Mouse (Mus musculus): ENCODE measurements around the gene Chst15. TPM values are rescaled to one million over a fixed set of nuclear protein-coding genes. Genes with fewer than 3 reads are reported as not detected.

Gene Chst15
- total RNA-seq, 2 experiments from 2014 or later = 34.1 to 43.9 TPM

GRCm38 (mm10) chr7:132233732-132234131 lies 83.3 kb downstream of the Chst15 start:
- no peak for DNase-seq (ENCODE audit: low spot score in 2 of 2)

- DNase-seq (ENCODE audit: low spot score in 2 of 2) = peak; percentile 24 to 47
These were observed 84.1 kb downstream of the Chst15 start for GRCm38 (mm10) chr7:132232937-132233336.

GRCm38 (mm10) chr7:132231476-132231875 lies 85.6 kb downstream of the Chst15 start:
- DNase-seq (ENCODE audit: low spot score in 2 of 2) = no peak

- no peak for DNase-seq (ENCODE audit: low spot score in 2 of 2)
These were observed 86.1 kb downstream of the Chst15 start for GRCm38 (mm10) chr7:132230961-132231360.

- no peak for DNase-seq (ENCODE audit: low spot score in 2 of 2)
These were observed 89.9 kb downstream of the Chst15 start for GRCm38 (mm10) chr7:132227075-132227640.

- peak; percentile 76 to 86 for DNase-seq (ENCODE audit: low spot score in 2 of 2)
These were observed 90.5 kb downstream of the Chst15 start for GRCm38 (mm10) chr7:132226379-132227074.

- no peak for DNase-seq (ENCODE audit: low spot score in 2 of 2)
These were observed 93.4 kb downstream of the Chst15 start for GRCm38 (mm10) chr7:132223452-132224141.

- DNase-seq (ENCODE audit: low spot score in 2 of 2) = no peak
These were observed 103.0 kb downstream of the Chst15 start for GRCm38 (mm10) chr7:132214031-132214430.

GRCm38 (mm10) chr7:132213460-132213859 lies 103.6 kb downstream of the Chst15 start:
- peak; percentile 71 to 74 for DNase-seq (ENCODE audit: low spot score in 2 of 2)

- no peak for DNase-seq (ENCODE audit: low spot score in 2 of 2)
These were observed 104.9 kb downstream of the Chst15 start for GRCm38 (mm10) chr7:132211920-132212701.

GRCm38 (mm10) chr7:132210616-132211015 lies 106.4 kb downstream of the Chst15 start:
- no peak for DNase-seq (ENCODE audit: low spot score in 2 of 2)

GRCm38 (mm10) chr7:132208946-132209651 lies 107.9 kb downstream of the Chst15 start:
- DNase-seq (ENCODE audit: low spot score in 2 of 2) = no peak

- DNase-seq (ENCODE audit: low spot score in 2 of 2) = no peak
These were observed 112.9 kb downstream of the Chst15 start for GRCm38 (mm10) chr7:132204073-132204612.

- peak in 1 of 2 experiments; percentile 8 for DNase-seq (ENCODE audit: low spot score in 2 of 2)
These were observed 117.3 kb downstream of the Chst15 start for GRCm38 (mm10) chr7:132199686-132200085.

GRCm38 (mm10) chr7:132198806-132199205 lies 118.2 kb downstream of the Chst15 start:
- no peak for DNase-seq (ENCODE audit: low spot score in 2 of 2)

- no peak for DNase-seq (ENCODE audit: low spot score in 2 of 2)
These were observed 119.1 kb downstream of the Chst15 start for GRCm38 (mm10) chr7:132197817-132198475.

GRCm38 (mm10) chr7:132196581-132196980 lies 120.4 kb downstream of the Chst15 start:
- DNase-seq (ENCODE audit: low spot score in 2 of 2) = no peak

- DNase-seq (ENCODE audit: low spot score in 2 of 2) = no peak
These were observed 123.4 kb downstream of the Chst15 start for GRCm38 (mm10) chr7:132193606-132194005.

GRCm38 (mm10) chr7:132187456-132187855 lies 129.6 kb downstream of the Chst15 start:
- DNase-seq (ENCODE audit: low spot score in 2 of 2) = no peak

Data from adrenal gland, adult 18-20 months (tissue).